Mouse (Mus musculus) granulocyte monocyte progenitor cell, adult 5-6 weeks (primary cell): Measurements from ENCODE around the gene Myh6. TPM values are rescaled to one million over a fixed set of nuclear protein-coding genes. Genes with fewer than 3 reads are reported as not detected.
"Not testable (repeated sequence)": the region's sequence is repeated elsewhere in the genome, so short reads cannot be mapped to it uniquely, and the experiment has no call there.

Source experiments
- ATAC-seq: replicated peaks from 2 replicates; pipeline ENCODE4 v1.8.0; 2016; ENCODE audit warnings: mild to moderate bottlenecking, moderate TSS enrichment, inconsistent platforms; ENCODE audit not compliant: poor library complexity, severe bottlenecking
- total RNA-seq, 2 experiments: library from RNA; stranded (forward) in 1 of 2; stranded (reverse) in 1 of 2; fragments of 200-712, 200-1000 nt in 1 of 2; fragments of >200 nt in 1 of 2; fragmentation: Nextera tagmentation in 1 of 2; gene quantifications; 2 replicates each; pipeline ENCODE4 v1.2.3; 2014 to 2017

The Myh6 gene
- total RNA-seq, 2 experiments from 2014 or later: not detected

DNA sequence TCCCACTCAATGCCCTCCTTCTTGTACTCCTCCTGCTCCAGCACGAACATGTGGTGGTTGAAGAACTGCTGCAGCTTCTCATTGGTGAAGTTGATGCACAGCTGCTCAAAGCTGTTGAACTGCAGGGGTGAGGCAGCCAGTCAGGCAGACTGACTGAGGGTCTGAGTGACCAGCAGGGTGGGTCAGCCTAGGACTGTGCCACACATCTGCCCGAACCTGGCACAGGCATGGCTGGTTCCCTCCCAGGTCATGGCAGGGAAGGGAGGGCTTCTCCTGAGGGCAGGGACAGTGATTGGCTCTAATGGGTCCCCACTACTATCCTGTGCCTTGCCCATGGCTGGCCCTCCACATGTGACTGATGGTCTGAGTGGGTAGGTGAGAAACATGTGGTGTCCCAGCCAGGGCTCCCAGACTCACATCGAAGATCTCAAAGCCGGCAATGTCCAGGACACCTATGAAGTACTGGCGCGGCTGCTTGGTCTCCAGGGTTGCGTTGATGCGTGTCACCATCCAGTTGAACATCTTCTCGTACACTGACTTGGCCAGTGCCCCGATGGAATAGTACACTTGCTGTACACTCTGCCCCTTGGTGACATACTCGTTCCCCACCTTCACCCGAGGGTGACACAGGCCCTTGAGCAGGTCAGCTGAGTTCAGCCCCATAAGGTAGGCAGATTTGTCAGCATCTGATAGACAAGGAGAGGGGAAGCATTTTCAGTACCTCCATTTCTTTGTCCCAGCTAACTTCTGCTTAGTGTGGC lies 6.7 kb downstream of the Myh6 start:
- ATAC-seq: not testable (repeated sequence)

- ATAC-seq: no peak
Measured at GRCm38 (mm10) chr14:54959197-54959596, 7.5 kb downstream of the Myh6 start.

DNA sequence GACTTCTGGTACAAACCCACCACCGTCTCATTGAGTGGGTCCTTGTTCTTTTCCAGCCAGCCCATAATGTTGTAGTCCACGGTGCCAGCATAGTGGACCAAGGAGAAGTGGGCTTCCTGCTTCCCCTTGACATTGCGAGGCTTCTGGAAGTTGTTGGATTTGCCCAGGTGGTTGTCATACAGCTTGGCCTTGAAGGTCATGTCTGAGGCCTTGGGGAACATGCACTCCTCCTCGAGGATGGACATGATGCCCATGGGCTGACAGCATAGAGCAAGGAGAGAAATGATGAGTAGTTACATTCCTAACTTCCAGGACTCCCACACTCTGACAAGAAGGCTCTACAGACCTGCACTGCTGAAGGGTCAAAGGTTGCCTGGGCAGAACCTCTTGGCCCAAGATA lies 8.2 kb downstream of the Myh6 start:
- no peak for ATAC-seq

GRCm38 (mm10) chr14:54956533-54956932 lies 10.2 kb downstream of the Myh6 start:
- ATAC-seq: no peak

GRCm38 (mm10) chr14:54955481-54955880 lies 11.2 kb downstream of the Myh6 start:
- ATAC-seq: no peak

GRCm38 (mm10) chr14:54954474-54954873 lies 12.3 kb downstream of the Myh6 start:
- no peak for ATAC-seq

DNA sequence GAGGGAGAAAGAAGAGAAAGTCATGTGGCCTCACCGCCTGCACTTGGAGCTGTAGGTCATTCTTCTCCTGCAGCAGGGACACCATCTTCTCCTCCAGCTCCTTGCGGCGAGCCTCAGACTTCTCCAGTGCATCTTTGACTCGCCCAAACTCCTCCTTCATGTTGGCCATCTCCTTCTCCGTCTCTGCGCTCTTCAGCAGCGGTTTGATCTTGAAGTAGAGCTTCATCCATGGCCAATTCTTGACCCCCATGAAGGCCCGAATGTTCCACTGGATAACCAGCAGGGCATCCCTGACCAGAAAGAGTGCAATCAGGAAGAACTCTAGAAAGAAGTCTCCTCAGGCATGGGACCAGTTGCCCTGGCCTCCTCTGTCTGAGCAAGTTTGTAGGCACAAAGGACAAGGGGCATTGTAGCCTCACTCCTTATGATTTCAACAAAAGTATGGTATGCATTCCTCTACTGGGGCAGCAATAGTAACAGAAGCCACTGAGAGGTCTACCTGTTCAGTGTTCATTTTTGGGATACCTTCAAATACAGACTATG lies 13.0 kb downstream of the Myh6 start:
- ATAC-seq: no peak

GRCm38 (mm10) chr14:54951587-54951986 lies 15.1 kb downstream of the Myh6 start:
- ATAC-seq: no peak

- ATAC-seq: no peak
Measured at GRCm38 (mm10) chr14:54950493-54950892, 16.2 kb downstream of the Myh6 start.

GRCm38 (mm10) chr14:54948781-54949180 lies 17.9 kb downstream of the Myh6 start:
- ATAC-seq: no peak

DNA sequence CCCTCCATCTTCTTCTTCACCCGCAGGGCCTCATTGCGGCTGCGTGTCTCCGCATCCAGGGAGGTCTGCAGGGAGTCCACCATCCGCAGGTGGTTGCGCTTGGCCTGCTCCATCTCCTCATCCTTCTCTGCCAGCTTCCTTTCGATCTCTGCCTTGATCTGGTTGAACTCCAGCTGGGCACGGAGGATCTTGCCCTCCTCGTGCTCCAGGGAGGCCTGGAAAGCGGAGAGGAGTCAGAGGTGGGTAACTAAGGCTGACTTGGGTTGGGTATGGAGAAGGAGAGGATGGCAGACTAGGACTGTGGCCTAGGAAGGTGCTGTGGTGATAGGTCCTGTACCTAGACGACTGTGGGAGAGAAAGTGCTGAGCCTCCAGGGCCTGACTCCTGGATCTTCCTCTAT lies 19.7 kb downstream of the Myh6 start:
- ATAC-seq: not testable (repeated sequence)

- ATAC-seq: no peak
Measured at GRCm38 (mm10) chr14:54945975-54946704, 20.6 kb downstream of the Myh6 start.

DNA sequence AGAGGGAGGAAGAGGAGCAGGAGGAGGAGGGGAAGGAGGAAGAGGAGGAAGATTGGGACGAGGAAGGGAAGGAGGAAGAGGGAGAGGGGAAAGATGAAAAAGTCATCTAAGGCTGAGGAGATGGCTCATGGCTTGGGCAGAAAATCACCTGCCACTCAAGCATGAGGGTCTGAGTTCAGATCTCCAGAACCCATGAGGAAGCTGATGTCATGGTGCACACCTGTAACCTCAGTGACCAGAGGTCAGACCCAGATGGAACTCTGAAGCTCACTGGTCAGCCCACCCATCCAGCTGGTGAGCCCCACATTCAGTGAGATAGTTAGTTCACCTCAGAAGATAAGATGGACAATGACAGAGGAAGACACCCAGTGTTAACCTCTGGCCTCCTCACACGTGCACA lies 21.8 kb downstream of the Myh6 start:
- no peak for ATAC-seq

GRCm38 (mm10) chr14:54943971-54944370 lies 22.8 kb downstream of the Myh6 start:
- ATAC-seq: no peak

- ATAC-seq: no peak
Measured at GRCm38 (mm10) chr14:54942479-54942878, 24.2 kb downstream of the Myh6 start.

DNA sequence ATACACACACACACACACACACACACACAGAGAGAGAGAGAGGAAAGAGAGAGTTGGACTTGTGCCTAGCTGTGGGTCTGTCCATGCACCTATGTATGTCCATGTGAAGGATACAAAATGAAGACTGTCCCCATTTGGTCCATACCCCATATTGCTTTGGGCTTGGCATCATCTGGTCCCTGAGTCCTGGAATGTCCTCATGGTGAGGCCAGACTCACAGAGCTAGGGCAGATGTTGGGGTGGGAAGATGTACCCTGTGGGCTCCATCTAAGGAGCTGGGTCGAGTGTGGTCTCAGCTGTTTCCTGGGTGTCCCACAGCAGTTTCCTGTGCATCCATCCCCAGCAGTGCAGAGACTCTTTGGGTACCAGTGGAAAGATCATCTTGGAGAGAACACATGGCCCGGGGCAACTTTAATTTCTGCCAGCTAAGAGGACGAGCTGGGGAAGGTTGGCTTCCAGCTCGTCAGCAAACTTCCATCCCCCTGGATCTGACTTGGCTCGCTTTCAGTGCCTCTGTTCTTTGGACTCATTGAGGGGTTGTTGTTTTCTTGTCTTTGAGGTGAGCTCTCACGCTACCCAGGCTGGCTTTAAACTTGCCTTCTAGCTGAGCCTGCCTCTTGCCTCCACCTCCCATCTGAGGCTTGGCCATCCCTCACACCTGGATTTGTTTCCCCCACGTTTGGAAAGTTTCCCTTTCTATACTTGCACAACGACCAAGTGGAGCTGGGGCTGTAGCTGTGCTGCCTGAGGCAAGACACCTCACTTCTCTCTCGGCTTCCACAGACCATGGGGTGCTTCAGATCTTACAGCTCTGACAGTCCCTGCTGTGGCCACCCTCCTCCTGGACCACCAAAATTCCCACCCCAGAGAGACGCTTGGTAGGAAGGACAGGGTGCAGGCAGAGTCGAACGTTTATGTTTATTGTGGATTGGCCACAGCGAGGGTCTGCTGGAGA lies 25.4 kb downstream of the Myh6 start:
- ATAC-seq: no peak

- no peak for ATAC-seq
Measured at GRCm38 (mm10) chr14:54940176-54940530, 26.6 kb downstream of the Myh6 start.

- ATAC-seq: peak; percentile 53; the same call in 1 of the 2 replicates
Measured at GRCm38 (mm10) chr14:54939434-54940175, 27.1 kb downstream of the Myh6 start.

- no peak for ATAC-seq
Measured at GRCm38 (mm10) chr14:54938431-54939219, 28.1 kb downstream of the Myh6 start.
